Mouse (Mus musculus): Measurements from ENCODE around the gene Myadml2. TPM values are rescaled to one million over a fixed set of nuclear protein-coding genes. Genes with fewer than 3 reads are reported as not detected.

Gene Myadml2
- 1.6 and 2.8 TPM in 2 replicates for polyA plus RNA-seq (2015; fragmentation: Nextera tagmentation; extraction: Ambion mirVana)

GRCm38 (mm10) chr11:120648001-120648476 is at the start of gene Myadml2:
Gene Myadml2, minus strand, starts transcription at chr11:120648158.

GRCm38 (mm10) chr11:120672687-120673593 is 25.0 kb upstream of the Myadml2 start, which contains the start of gene Aspscr1:
Gene Aspscr1, plus strand, starts transcription at chr11:120672973.

DNA sequence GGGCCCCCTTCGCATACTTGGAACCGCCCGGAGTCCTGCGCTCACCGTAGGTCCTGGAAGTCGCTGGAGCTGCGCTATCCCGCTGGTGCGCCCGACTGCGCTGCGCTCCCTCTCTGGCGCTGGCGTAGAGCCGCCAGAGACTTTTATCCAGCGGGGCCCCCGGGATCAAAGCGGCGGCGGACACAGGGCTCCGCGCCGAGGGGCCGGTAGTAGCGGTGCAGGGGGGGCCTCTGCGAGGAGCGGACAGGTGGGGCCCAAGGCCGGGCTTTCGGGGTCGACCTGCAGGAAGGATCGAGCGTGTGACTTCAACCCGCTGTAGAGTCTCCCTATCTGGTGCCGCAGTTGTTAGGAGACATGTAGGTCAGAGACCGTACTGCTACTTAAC is 13.1 kb upstream of the Myadml2 start, which contains the start of gene Notum:
TSS of gene Notum (minus strand) at position 100 of the 385 bp plus-strand sequence.

GRCm38 (mm10) chr11:120643601-120643987 is 4.4 kb downstream of the Myadml2 start, which contains the start of gene Pycr1:
Gene Pycr1, minus strand, starts transcription at chr11:120643769.

DNA sequence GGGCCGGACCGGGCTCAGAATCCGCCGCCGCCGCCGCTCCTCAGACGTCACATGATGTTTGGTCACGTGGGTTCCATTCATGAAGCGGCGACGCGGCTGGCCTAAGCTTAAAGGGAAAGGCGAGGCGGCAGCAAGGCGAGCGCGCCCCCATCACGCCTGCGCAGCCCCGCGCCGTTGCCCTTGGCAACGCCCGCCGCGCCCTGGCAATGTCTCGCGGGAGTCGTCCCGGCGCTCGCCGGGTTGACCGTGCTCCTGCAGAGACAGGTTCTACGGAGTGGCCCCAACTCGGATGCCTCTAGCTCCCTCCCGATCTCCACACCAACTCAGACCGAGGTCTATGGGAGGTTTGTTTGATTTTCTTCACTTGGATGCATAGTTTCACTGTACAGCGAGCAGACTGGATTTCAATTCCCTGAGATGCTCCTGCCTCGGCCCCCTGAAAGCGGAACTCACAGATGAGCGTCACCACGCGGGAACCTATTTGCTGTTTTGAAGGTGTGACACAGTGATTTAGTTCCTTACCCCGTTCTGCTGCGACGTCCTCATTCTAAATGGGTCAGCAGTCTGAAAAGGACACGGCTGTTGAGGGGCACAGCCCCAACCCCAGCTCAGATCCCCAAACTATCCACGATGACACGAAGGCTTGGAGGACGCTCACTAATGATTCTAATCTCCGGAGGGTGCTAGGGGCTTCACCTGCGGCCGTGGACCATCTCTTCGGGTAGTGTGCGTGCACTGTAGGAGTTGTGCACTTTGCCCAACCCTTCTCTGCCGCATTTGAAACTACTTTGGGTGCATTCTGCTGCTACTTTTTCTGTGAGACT is 14.2 kb downstream of the Myadml2 start, which contains the start of gene Mafg:
TSS of gene Mafg (minus strand) at position 81 of the 824 bp plus-strand sequence.

GRCm38 (mm10) chr11:120625152-120625775 is 22.7 kb downstream of the Myadml2 start, which contains the start of gene Sirt7:
Gene Sirt7, minus strand, starts transcription at chr11:120625240.

GRCm38 (mm10) chr11:120617519-120618112 is 30.3 kb downstream of the Myadml2 start, which contains the start of gene Pcyt2:
Gene Pcyt2, minus strand, starts transcription at chr11:120617936.

DNA sequence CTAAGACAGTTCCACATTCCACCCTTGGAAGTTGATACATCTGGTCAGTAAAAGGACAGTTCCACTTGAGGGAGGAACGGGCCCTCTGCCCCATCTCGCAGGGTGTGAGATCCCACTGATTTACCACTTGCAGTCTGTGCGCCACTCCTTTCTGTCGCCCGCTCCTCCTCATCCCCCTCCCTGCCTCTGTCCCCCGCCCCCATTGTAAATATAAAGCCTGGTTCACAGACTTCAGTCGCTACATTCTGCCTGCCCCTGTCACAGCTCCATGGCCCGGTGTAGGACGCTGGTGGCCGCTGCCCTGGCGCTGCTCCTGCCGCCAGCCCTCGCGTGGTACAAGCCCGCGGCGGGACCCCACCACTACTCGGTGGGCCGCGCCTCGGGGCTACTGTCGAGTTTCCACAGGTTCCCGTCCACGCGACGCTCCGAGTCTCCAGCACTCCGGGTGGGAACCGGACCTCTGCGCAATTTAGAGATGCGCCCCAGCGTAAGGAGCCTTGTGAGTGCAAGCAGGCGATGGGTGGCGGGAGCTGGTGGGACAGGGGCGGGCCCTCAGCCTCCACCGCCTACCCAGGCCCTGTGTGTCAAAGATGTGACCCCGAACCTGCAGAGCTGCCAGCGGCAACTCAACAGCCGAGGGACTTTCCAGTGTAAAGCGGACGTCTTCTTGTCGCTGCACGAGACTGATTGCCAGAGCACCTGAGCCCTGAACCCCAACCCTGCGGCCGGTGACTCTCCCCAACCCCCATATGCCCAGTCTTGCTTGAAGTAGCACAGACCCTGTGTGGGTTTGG is 39.5 kb downstream of the Myadml2 start, which contains the start of gene Npb:
TSS of gene Npb (plus strand) at position 237 of the 794 bp plus-strand sequence.

DNA sequence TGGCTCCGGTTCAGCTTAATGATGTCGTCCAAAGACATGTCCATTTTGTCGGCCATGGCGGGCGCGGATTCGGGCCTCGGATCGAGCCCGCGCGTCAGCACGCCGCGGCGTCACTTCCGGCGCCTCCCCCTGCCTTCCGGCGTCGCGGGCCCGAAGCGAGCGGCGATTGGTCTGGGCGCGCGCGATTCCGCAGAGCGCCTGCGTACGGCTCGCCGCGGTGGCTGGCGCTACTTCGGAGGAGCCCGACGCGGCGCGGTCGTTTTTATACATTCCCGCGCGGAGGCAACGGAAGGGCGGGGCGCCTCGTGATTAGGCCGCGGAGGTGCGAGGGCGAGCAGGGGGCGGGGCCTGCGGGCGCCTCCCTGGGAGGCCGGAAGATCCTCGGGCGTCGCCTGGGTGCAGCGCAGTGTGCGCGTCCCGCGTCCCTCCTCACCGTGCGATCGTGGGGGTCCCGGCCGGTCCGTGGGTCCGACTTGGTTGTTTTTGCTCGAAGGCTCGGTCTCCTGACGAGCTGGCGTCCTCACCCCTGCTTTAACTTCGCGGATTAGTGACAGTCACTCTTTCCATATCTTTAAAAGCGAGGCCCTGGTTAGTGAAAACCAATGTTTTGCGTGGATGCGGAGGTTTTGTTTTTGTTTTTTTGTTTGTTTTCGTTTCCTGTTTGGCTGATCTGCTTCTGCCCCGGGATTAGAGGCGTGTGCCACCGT is 49.5 kb downstream of the Myadml2 start, which contains the start of the genes Alyref and Anapc11:
TSS of gene Alyref (minus strand) at position 83 of the 707 bp plus-strand sequence.
TSS of gene Anapc11 (plus strand) at position 139 of the 707 bp plus-strand sequence.

Small RNA genes lying within 50 kb of the gene (microRNA-seq; reads per million reads assigned to microRNA genes)
- 1.2 reads per million for gene Mir6936

Other genes with a start within 250 kb of the Myadml2 start
- gene Nploc4, start 210.4 kb downstream of the Myadml2 start, polyA plus RNA-seq (2015; fragmentation: Nextera tagmentation; extraction: Ambion mirVana): 25.7 and 27.7 TPM in 2 replicates
- not detected in 2 replicates for gene Tspan10, start 205.5 kb downstream of the Myadml2 start, polyA plus RNA-seq (2015; fragmentation: Nextera tagmentation; extraction: Ambion mirVana)
- 0.15 TPM in 1 of 2 replicates, not detected in the other for gene Pde6g, start 194.7 kb downstream of the Myadml2 start, polyA plus RNA-seq (2015; fragmentation: Nextera tagmentation; extraction: Ambion mirVana)
- 15.1 and 15.8 TPM in 2 replicates for gene Oxld1, start 190.1 kb downstream of the Myadml2 start, polyA plus RNA-seq (2015; fragmentation: Nextera tagmentation; extraction: Ambion mirVana)
- 16.5 and 23.4 TPM in 2 replicates for gene Ccdc137, start 190.0 kb downstream of the Myadml2 start, polyA plus RNA-seq (2015; fragmentation: Nextera tagmentation; extraction: Ambion mirVana)
- gene Arl16, start 180.6 kb downstream of the Myadml2 start, polyA plus RNA-seq (2015; fragmentation: Nextera tagmentation; extraction: Ambion mirVana): 86.7 and 89.4 TPM in 2 replicates
- 156 and 163 TPM in 2 replicates for gene Mrpl12, start 163.5 kb downstream of the Myadml2 start, polyA plus RNA-seq (2015; fragmentation: Nextera tagmentation; extraction: Ambion mirVana)
- 29.1 and 32.5 TPM in 2 replicates for gene Slc25a10, start 156.3 kb downstream of the Myadml2 start, polyA plus RNA-seq (2015; fragmentation: Nextera tagmentation; extraction: Ambion mirVana)
- 0.29 and 0.30 TPM in 2 replicates for gene Gcgr, start 117.5 kb downstream of the Myadml2 start, polyA plus RNA-seq (2015; fragmentation: Nextera tagmentation; extraction: Ambion mirVana)
- 238 and 259 TPM in 2 replicates for gene Mcrip1, start 98.4 kb downstream of the Myadml2 start, polyA plus RNA-seq (2015; fragmentation: Nextera tagmentation; extraction: Ambion mirVana)
- not detected in 2 replicates for gene Ppp1r27, start 97.0 kb downstream of the Myadml2 start, polyA plus RNA-seq (2015; fragmentation: Nextera tagmentation; extraction: Ambion mirVana)
- 213 and 228 TPM in 2 replicates for gene P4hb, start 74.9 kb downstream of the Myadml2 start, polyA plus RNA-seq (2015; fragmentation: Nextera tagmentation; extraction: Ambion mirVana)
- gene Arhgdia, start 66.5 kb downstream of the Myadml2 start, polyA plus RNA-seq (2015; fragmentation: Nextera tagmentation; extraction: Ambion mirVana): 444 and 484 TPM in 2 replicates
- gene Alyref, start 49.8 kb downstream of the Myadml2 start, polyA plus RNA-seq (2015; fragmentation: Nextera tagmentation; extraction: Ambion mirVana): 163 and 172 TPM in 2 replicates
- 220 and 225 TPM in 2 replicates for gene Anapc11, start 49.7 kb downstream of the Myadml2 start, polyA plus RNA-seq (2015; fragmentation: Nextera tagmentation; extraction: Ambion mirVana)
- gene Npb, start 39.7 kb downstream of the Myadml2 start, polyA plus RNA-seq (2015; fragmentation: Nextera tagmentation; extraction: Ambion mirVana): 1.8 and 3.2 TPM in 2 replicates
- gene Pcyt2, start 30.2 kb downstream of the Myadml2 start, polyA plus RNA-seq (2015; fragmentation: Nextera tagmentation; extraction: Ambion mirVana): 162 and 185 TPM in 2 replicates
- 42.3 and 44.0 TPM in 2 replicates for gene Sirt7, start 22.9 kb downstream of the Myadml2 start, polyA plus RNA-seq (2015; fragmentation: Nextera tagmentation; extraction: Ambion mirVana)
- gene Mafg, start 14.6 kb downstream of the Myadml2 start, polyA plus RNA-seq (2015; fragmentation: Nextera tagmentation; extraction: Ambion mirVana): 47.6 and 50.2 TPM in 2 replicates
- 8.8 and 9.5 TPM in 2 replicates for gene Pycr1, start 4.4 kb downstream of the Myadml2 start, polyA plus RNA-seq (2015; fragmentation: Nextera tagmentation; extraction: Ambion mirVana)
- 13.9 and 15.4 TPM in 2 replicates for gene Notum, start 13.0 kb upstream of the Myadml2 start, polyA plus RNA-seq (2015; fragmentation: Nextera tagmentation; extraction: Ambion mirVana)
- 134 and 150 TPM in 2 replicates for gene Aspscr1, start 24.8 kb upstream of the Myadml2 start, polyA plus RNA-seq (2015; fragmentation: Nextera tagmentation; extraction: Ambion mirVana)
- gene Cenpx, start 65.6 kb upstream of the Myadml2 start, polyA plus RNA-seq (2015; fragmentation: Nextera tagmentation; extraction: Ambion mirVana): 103 and 104 TPM in 2 replicates
- 45.3 and 62.8 TPM in 2 replicates for gene Lrrc45, start 65.8 kb upstream of the Myadml2 start, polyA plus RNA-seq (2015; fragmentation: Nextera tagmentation; extraction: Ambion mirVana)
- 617 and 689 TPM in 2 replicates for gene Rac3, start 73.3 kb upstream of the Myadml2 start, polyA plus RNA-seq (2015; fragmentation: Nextera tagmentation; extraction: Ambion mirVana)
- 25.0 and 27.0 TPM in 2 replicates for gene Dcxr, start 79.1 kb upstream of the Myadml2 start, polyA plus RNA-seq (2015; fragmentation: Nextera tagmentation; extraction: Ambion mirVana)
- gene Cbr2, start 84.0 kb upstream of the Myadml2 start, polyA plus RNA-seq (2015; fragmentation: Nextera tagmentation; extraction: Ambion mirVana): 4.1 and 4.5 TPM in 2 replicates
- gene Hmga1b, start 114.6 kb upstream of the Myadml2 start, polyA plus RNA-seq (2015; fragmentation: Nextera tagmentation; extraction: Ambion mirVana): 1.8 and 2.9 TPM in 2 replicates
- 98.9 and 123 TPM in 2 replicates for gene Rfng, start 136.0 kb upstream of the Myadml2 start, polyA plus RNA-seq (2015; fragmentation: Nextera tagmentation; extraction: Ambion mirVana)
- 236 and 269 TPM in 2 replicates for gene Gps1, start 136.1 kb upstream of the Myadml2 start, polyA plus RNA-seq (2015; fragmentation: Nextera tagmentation; extraction: Ambion mirVana)
- 34.8 and 41.7 TPM in 2 replicates for gene Dus1l, start 148.2 kb upstream of the Myadml2 start, polyA plus RNA-seq (2015; fragmentation: Nextera tagmentation; extraction: Ambion mirVana)
- 47.3 and 79.1 TPM in 2 replicates for gene Fasn, start 176.4 kb upstream of the Myadml2 start, polyA plus RNA-seq (2015; fragmentation: Nextera tagmentation; extraction: Ambion mirVana)

All from neural tube, postnatal 0 days (tissue).